ENCODE assay signal across 18 mouse cellular contexts in the genomic region with DNA sequence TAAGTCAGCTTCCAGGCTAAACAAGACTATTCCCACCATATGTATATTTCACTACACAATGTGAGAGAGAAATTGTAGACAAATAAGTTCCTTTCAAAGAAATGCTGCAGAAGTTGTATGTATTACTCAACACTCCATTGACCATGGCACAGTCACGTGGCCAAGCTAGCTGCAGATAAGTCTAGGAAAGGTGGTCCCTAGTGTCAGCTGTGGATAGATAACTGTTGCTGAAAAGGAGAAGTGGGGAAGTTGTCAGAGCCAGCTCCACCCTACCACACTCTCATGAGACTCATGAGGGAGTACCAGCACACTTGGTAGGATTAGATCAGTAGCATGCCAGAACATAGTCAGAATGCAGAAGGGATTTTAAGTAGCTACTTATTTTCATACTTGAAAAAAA. TPM values are rescaled to one million over a fixed set of nuclear protein-coding genes. Genes with fewer than 3 reads are reported as not detected.
DNase-seq lines count a peak whose midpoint lies in the region; ATAC-seq and TF ChIP-seq lines count a peak whose summit lies in the region.
"Had no signal": no experiment of that assay in that cellular context is flagged by ENCODE, and none has a peak within 500 bp of the region (broad histone marks: within the 10 kb centered on the region; RNA-seq: fewer than 3 reads in every experiment).

No protein-coding gene starts in this region.

- 42% methylated on average over 1 of the region's 1 CpGs for WGBS in liver, embryonic 11.5 days
- 81% methylated on average over 1 of the region's 1 CpGs for WGBS in hindbrain, embryonic 10.5 days
- WGBS in intestine, postnatal 0 days = 88% methylated on average over 1 of the region's 1 CpGs

- peak; percentile 63 for DNase-seq in A20 (ENCODE audit: low read depth, low spot score)
- DNase-seq in MEL-GATA-1-ER (ENCODE audit: extremely low read depth, low read depth) = peak; percentile 97
- DNase-seq in liver, embryonic 11.5 days (ENCODE audit: low spot score) = no peak
- DNase-seq in ovary, adult 18-20 months (ENCODE audit: low spot score) = no peak
- DNase-seq in hindbrain, embryonic 10.5 days (ENCODE audit: low spot score) = no peak
- DNase-seq: adrenal gland, postnatal 10 days; cerebellum, adult 8-10 months; forebrain, postnatal 0 days; heart, adult 18-20 months; lung, adult 18-20 months; right cerebral cortex, postnatal 25 days had no signal

- H3K9me3 ChIP-seq in liver, embryonic 11.5 days (ENCODE audit: control insufficient read depth, low read length) = no peaks in the 10 kb centered on the region
- no peaks in the 10 kb centered on the region for H3K9me3 ChIP-seq in megakaryocyte, embryonic 14.5 days
- no peaks in the 10 kb centered on the region for H3K9me3 ChIP-seq in hindbrain, embryonic 10.5 days
- no peaks in the 10 kb centered on the region for H3K9me3 ChIP-seq in intestine, postnatal 0 days (ENCODE audit: control insufficient read depth)
- H3K9me3 ChIP-seq: embryonic facial prominence, embryonic 13.5 days; kidney, embryonic 15.5 days had no signal

- ATAC-seq in liver, embryonic 11.5 days (replicated peaks; ENCODE audit: low FRiP score) = peak; percentile 93
- no peak for ATAC-seq in intestine, postnatal 0 days
- ATAC-seq: forebrain, postnatal 0 days had no signal

- no peaks in the 10 kb centered on the region; the same call in 1 of the 2 replicates for H3K4me1 ChIP-seq in liver, embryonic 11.5 days (replicated peaks; ENCODE audit: control insufficient read depth, insufficient read depth, low read length)
- H3K4me1 ChIP-seq in megakaryocyte, embryonic 14.5 days = peaks cover 27% of the 10 kb centered on the region
- no peaks in the 10 kb centered on the region for H3K4me1 ChIP-seq in hindbrain, embryonic 10.5 days (replicated peaks)
- H3K4me1 ChIP-seq in intestine, postnatal 0 days (replicated peaks; ENCODE audit: control insufficient read depth, insufficient read depth, low read length) = no peaks in the 10 kb centered on the region
- H3K4me1 ChIP-seq: embryonic facial prominence, embryonic 13.5 days; kidney, embryonic 15.5 days had no signal

- no peak overlapping the region for H3K4me3 ChIP-seq in liver, embryonic 11.5 days (ENCODE audit: low read depth, low read length)
- H3K4me3 ChIP-seq in megakaryocyte, embryonic 14.5 days (replicated peaks) = peak overlapping the region; percentile 38
- no peak overlapping the region for H3K4me3 ChIP-seq in hindbrain, embryonic 10.5 days
- H3K4me3 ChIP-seq in intestine, postnatal 0 days (ENCODE audit: low read depth, low read length) = no peak overlapping the region
- H3K4me3 ChIP-seq: embryonic facial prominence, embryonic 13.5 days; kidney, embryonic 15.5 days had no signal

- no peak for TF ChIP-seq CTCF in intestine, postnatal 0 days (IDR thresholded peaks at IDR 0.05; ENCODE audit: low read depth)

- no peak overlapping the region for H3K9ac ChIP-seq in liver, embryonic 11.5 days (ENCODE audit: low read depth, low read length)
- no peak overlapping the region for H3K9ac ChIP-seq in intestine, postnatal 0 days (ENCODE audit: low read depth, low read length)
- H3K9ac ChIP-seq: embryonic facial prominence, embryonic 13.5 days; forebrain, postnatal 0 days; kidney, embryonic 15.5 days had no signal

- H3K27me3 ChIP-seq in liver, embryonic 11.5 days (replicated peaks; ENCODE audit: control insufficient read depth, insufficient read depth, low read length) = no peaks in the 10 kb centered on the region
- H3K27me3 ChIP-seq in megakaryocyte, embryonic 14.5 days (replicated peaks) = no peaks in the 10 kb centered on the region
- H3K27me3 ChIP-seq in hindbrain, embryonic 10.5 days (ENCODE audit: insufficient read depth, poor library complexity, severe bottlenecking) = no peaks in the 10 kb centered on the region
- H3K27me3 ChIP-seq in intestine, postnatal 0 days (replicated peaks; ENCODE audit: control insufficient read depth, insufficient read depth, low read length) = no peaks in the 10 kb centered on the region
- H3K27me3 ChIP-seq: embryonic facial prominence, embryonic 13.5 days; kidney, embryonic 15.5 days had no signal

- no peak overlapping the region for H3K27ac ChIP-seq in liver, embryonic 11.5 days (ENCODE audit: low read depth, low read length)
- no peak overlapping the region for H3K27ac ChIP-seq in hindbrain, embryonic 10.5 days
- no peak overlapping the region for H3K27ac ChIP-seq in intestine, postnatal 0 days (ENCODE audit: low read depth, low read length)
- H3K27ac ChIP-seq: embryonic facial prominence, embryonic 13.5 days; kidney, embryonic 15.5 days had no signal

- peaks cover 6% of the 10 kb centered on the region; the same call in 1 of the 2 replicates for H3K36me3 ChIP-seq in liver, embryonic 11.5 days (ENCODE audit: control insufficient read depth, insufficient read depth, low read length)
- H3K36me3 ChIP-seq in megakaryocyte, embryonic 14.5 days (replicated peaks; ENCODE audit: low read length) = peaks cover 36% of the 10 kb centered on the region
- H3K36me3 ChIP-seq in hindbrain, embryonic 10.5 days = peaks cover 19% of the 10 kb centered on the region
- H3K36me3 ChIP-seq in intestine, postnatal 0 days (ENCODE audit: control insufficient read depth, insufficient read depth) = peaks cover 15% of the 10 kb centered on the region

- no peak overlapping the region for H3K4me2 ChIP-seq in liver, embryonic 11.5 days
- no peak overlapping the region for H3K4me2 ChIP-seq in intestine, postnatal 0 days (replicated peaks; ENCODE audit: low read depth)
- H3K4me2 ChIP-seq: embryonic facial prominence, embryonic 13.5 days; kidney, embryonic 15.5 days had no signal

RNA-seq across cellular contexts. Expression of gene Guca2a, which starts 28.0 kb away (rescaled TPM):
- 0.62 TPM in 1 of 2 replicates, not detected in the other for polyA plus RNA-seq in liver, embryonic 11.5 days (2014; fragmentation: Nextera tagmentation; extraction: Ambion mirVana)
- not detected in 2 replicates for polyA plus RNA-seq in megakaryocyte, embryonic 14.5 days (2012; ENCODE audit: insufficient read depth, low replicate concordance)
- not detected in 2 replicates for polyA plus RNA-seq in hindbrain, embryonic 10.5 days (2016; fragmentation: Nextera tagmentation; extraction: Ambion mirVana)
- polyA plus RNA-seq in intestine, postnatal 0 days (2015; fragmentation: Nextera tagmentation; extraction: Ambion mirVana) = 1,981 and 2,155 TPM in 2 replicates
- polyA plus RNA-seq: embryonic facial prominence, embryonic 13.5 days; forebrain, postnatal 0 days; heart, embryonic 14.5 days; hindbrain, embryonic 11.5 days; neural tube, embryonic 11.5 days had no signal

RNA-seq across cellular contexts. Expression of gene Guca2b, which starts 49.3 kb away (rescaled TPM):
- 0.40 TPM in 1 of 2 replicates, not detected in the other for polyA plus RNA-seq in liver, embryonic 11.5 days (2014; fragmentation: Nextera tagmentation; extraction: Ambion mirVana)
- not detected in 2 replicates for polyA plus RNA-seq in megakaryocyte, embryonic 14.5 days (2012; ENCODE audit: insufficient read depth, low replicate concordance)
- polyA plus RNA-seq in hindbrain, embryonic 10.5 days (2016; fragmentation: Nextera tagmentation; extraction: Ambion mirVana) = not detected in 2 replicates
- 1,738 and 1,809 TPM in 2 replicates for polyA plus RNA-seq in intestine, postnatal 0 days (2015; fragmentation: Nextera tagmentation; extraction: Ambion mirVana)
- polyA plus RNA-seq: embryonic facial prominence, embryonic 13.5 days; forebrain, postnatal 0 days; heart, embryonic 14.5 days; hindbrain, embryonic 11.5 days; neural tube, embryonic 11.5 days had no signal

Comparison
In these comparisons a context has a peak if more than half of its experiments do, and no peak if none do; other contexts are left out.
1. DNase-seq: peak in A20 (single experiment) and MEL-GATA-1-ER (single experiment); none in liver, embryonic 11.5 days (single experiment), ovary, adult 18-20 months (single experiment) and hindbrain, embryonic 10.5 days (single experiment).
2. RNA of gene Guca2a, which starts 28.0 kb away (polyA plus RNA-seq): 1,981 to 2,155 TPM in intestine, postnatal 0 days; 0.62 TPM in liver, embryonic 11.5 days, not detected in megakaryocyte, embryonic 14.5 days and not detected in hindbrain, embryonic 10.5 days; every median in the first group is over 1,000 times any median in the second.
3. RNA of gene Guca2b, which starts 49.3 kb away (polyA plus RNA-seq): 1,738 to 1,809 TPM in intestine, postnatal 0 days; 0.40 TPM in liver, embryonic 11.5 days, not detected in megakaryocyte, embryonic 14.5 days and not detected in hindbrain, embryonic 10.5 days; every median in the first group is over 1,000 times any median in the second.